Mouse (Mus musculus): Measurements from ENCODE around the gene Fuca1. TPM values are rescaled to one million over a fixed set of nuclear protein-coding genes. Genes with fewer than 3 reads are reported as not detected.
"Not testable (repeated sequence)": the region's sequence is repeated elsewhere in the genome, so short reads cannot be mapped to it uniquely, and the experiment has no call there.

The Fuca1 gene
- total and polyA plus RNA-seq, 3 experiments: 26.8 to 48.6 TPM; not detected in 1

- H3K36me3 ChIP-seq (ENCODE audit: control insufficient read depth in 1 of 2, insufficient read depth in 2 of 2, low read length in 2 of 2): peaks cover 2 to 19% of the 10 kb centered on the region in 2 experiments; a peak in 2 of 4 replicates
These were observed 15.0 kb downstream of the Fuca1 start for GRCm38 (mm10) chr4:135935502-135935901.

GRCm38 (mm10) chr4:135938858-135939257 lies 18.3 kb downstream of the Fuca1 start:
- no peaks in the 10 kb centered on the region for H3K27me3 ChIP-seq (ENCODE audit: control insufficient read depth in 1 of 2, insufficient read depth in 2 of 2, low read length in 2 of 2)
- no peak overlapping the region for H3K4me3 ChIP-seq (ENCODE audit: control insufficient read depth in 1 of 2, insufficient read depth in 1 of 2, low read depth in 2 of 2, low read length in 2 of 2)
- H3K36me3 ChIP-seq (ENCODE audit: control insufficient read depth in 1 of 2, insufficient read depth in 2 of 2, low read length in 2 of 2): peaks cover 0 to 28% of the 10 kb centered on the region in 2 experiments; a peak in 2 of 4 replicates
- H3K79me2 ChIP-seq (ENCODE audit: control insufficient read depth, insufficient read depth, low read length, poor library complexity): no peaks in the 10 kb centered on the region
- TF ChIP-seq TCF12 (IDR thresholded peaks at IDR 0.05; ENCODE audit: low read depth, low read length) (0 out of 2 replicates have a peak, but pooled peaks have one; percentile 10), EP300 (IDR thresholded peaks at IDR 0.05; ENCODE audit: low read depth in 1 of 2, low read length in 2 of 2) (0 out of 4 replicates have a peak, but pooled peaks of 1 of the 2 experiments have one; percentile 19), MYC (IDR thresholded peaks at IDR 0.05; ENCODE audit: low read depth, low read length) (no peak), SMC3 (IDR thresholded peaks at IDR 0.05; ENCODE audit: low read depth, low read length) (no peak), RCOR1 (IDR thresholded peaks at IDR 0.05; ENCODE audit: low read depth, low read length) (no peak), CTCF (IDR thresholded peaks at IDR 0.05 in 2 of 3, conservative IDR thresholded peaks at IDR 0.05 in 1 of 3; ENCODE audit: control insufficient read depth in 1 of 3, insufficient read depth in 1 of 3, low read depth in 2 of 3, low read length in 3 of 3, poor library complexity in 1 of 3, severe bottlenecking in 1 of 3) (peak in 1 of 3 experiments; percentile 1; a peak in 1 of 6 replicates), HCFC1 (IDR thresholded peaks at IDR 0.05; ENCODE audit: low read depth, low read length) (no peak), POLR2AphosphoS2 (IDR thresholded peaks at IDR 0.05; ENCODE audit: low read length) (no peak)
- no peak overlapping the region for H3K9ac ChIP-seq (ENCODE audit: control insufficient read depth, low read depth, low read length, poor library complexity, severe bottlenecking)
- no peaks in the 10 kb centered on the region for H3K9me3 ChIP-seq (replicated peaks; ENCODE audit: insufficient read depth, low read length)
- no peak overlapping the region for H3K27ac ChIP-seq (ENCODE audit: control insufficient read depth, low read depth, low read length)
- H3K4me1 ChIP-seq (ENCODE audit: control insufficient read depth in 1 of 2, insufficient read depth in 2 of 2, low read length in 2 of 2): peaks cover 27 to 37% of the 10 kb centered on the region in 2 experiments
- DNase-seq (ENCODE audit: low read depth, low spot score): no peak

More at GRCm38 (mm10) chr4:135935502-135935901, 15.0 kb downstream of the Fuca1 start:
- DNase-seq (ENCODE audit: low read depth, low spot score): peak; percentile 39
- Histone ChIP-seq H3K79me2 (ENCODE audit: control insufficient read depth, insufficient read depth, low read length, poor library complexity) (no peaks in the 10 kb centered on the region), H3K27ac (ENCODE audit: control insufficient read depth, low read depth, low read length) (peak overlapping the region; percentile 89), H3K4me1 (ENCODE audit: control insufficient read depth in 1 of 2, insufficient read depth in 2 of 2, low read length in 2 of 2) (peaks cover 24 to 35% of the 10 kb centered on the region in 2 experiments), H3K9me3 (replicated peaks; ENCODE audit: insufficient read depth, low read length) (no peaks in the 10 kb centered on the region), H3K27me3 (ENCODE audit: control insufficient read depth in 1 of 2, insufficient read depth in 2 of 2, low read length in 2 of 2) (no peaks in the 10 kb centered on the region), H3K4me3 (ENCODE audit: control insufficient read depth in 1 of 2, insufficient read depth in 1 of 2, low read depth in 2 of 2, low read length in 2 of 2) (peak overlapping the region; percentile 21 to 34; a peak in 3 of 4 replicates), H3K9ac (ENCODE audit: control insufficient read depth, low read depth, low read length, poor library complexity, severe bottlenecking) (peak overlapping the region; percentile 60)
- TF ChIP-seq NELFE (IDR thresholded peaks at IDR 0.05; ENCODE audit: low read depth, low read length) (no peak), EP300 (IDR thresholded peaks at IDR 0.05; ENCODE audit: low read depth in 1 of 2, low read length in 2 of 2) (peak in 1 of 2 experiments; percentile 2; a peak in 1 of 4 replicates)

GRCm38 (mm10) chr4:135941026-135941425 lies 20.5 kb downstream of the Fuca1 start:
- Histone ChIP-seq H3K4me1 (ENCODE audit: control insufficient read depth in 1 of 2, insufficient read depth in 2 of 2, low read length in 2 of 2) (peaks cover 8 to 18% of the 10 kb centered on the region in 2 experiments), H3K36me3 (ENCODE audit: control insufficient read depth in 1 of 2, insufficient read depth in 2 of 2, low read length in 2 of 2) (peaks cover 0 to 11% of the 10 kb centered on the region in 2 experiments; a peak in 2 of 4 replicates)
- H3K27ac ChIP-seq (ENCODE audit: control insufficient read depth, low read depth, low read length); H3K9me3 ChIP-seq (replicated peaks; ENCODE audit: insufficient read depth, low read length); H3K4me3 ChIP-seq (ENCODE audit: control insufficient read depth in 1 of 2, insufficient read depth in 1 of 2, low read depth in 2 of 2, low read length in 2 of 2); H3K79me2 ChIP-seq (ENCODE audit: control insufficient read depth, insufficient read depth, low read length, poor library complexity); H3K27me3 ChIP-seq (ENCODE audit: control insufficient read depth in 1 of 2, insufficient read depth in 2 of 2, low read length in 2 of 2); H3K9ac ChIP-seq (ENCODE audit: control insufficient read depth, low read depth, low read length, poor library complexity, severe bottlenecking): not testable (repeated sequence)
- peak; percentile 69 for DNase-seq (ENCODE audit: low read depth, low spot score)
- peak; percentile 67 for TF ChIP-seq SMC3 (IDR thresholded peaks at IDR 0.05; ENCODE audit: low read depth, low read length)
- TF ChIP-seq CTCF (IDR thresholded peaks at IDR 0.05 in 2 of 3, conservative IDR thresholded peaks at IDR 0.05 in 1 of 3; ENCODE audit: control insufficient read depth in 1 of 3, insufficient read depth in 1 of 3, low read depth in 2 of 3, low read length in 3 of 3, poor library complexity in 1 of 3, severe bottlenecking in 1 of 3): peak; percentile 77 to 80 (median 77)
- peak; percentile 78 for TF ChIP-seq ZC3H11A (IDR thresholded peaks at IDR 0.05; ENCODE audit: low read depth, low read length)
- peak; percentile 77 for TF ChIP-seq RAD21 (IDR thresholded peaks at IDR 0.05; ENCODE audit: low read depth, low read length)
